Mouse (Mus musculus): ENCODE measurements around the gene Stum. TPM values are rescaled to one million over a fixed set of nuclear protein-coding genes. Genes with fewer than 3 reads are reported as not detected.
"Not testable (repeated sequence)": the region's sequence is repeated elsewhere in the genome, so short reads cannot be mapped to it uniquely, and the experiment has no call there.

Gene Stum
- polyA plus RNA-seq, 1 experiment from 2014 or later = 0.31 TPM

DNA sequence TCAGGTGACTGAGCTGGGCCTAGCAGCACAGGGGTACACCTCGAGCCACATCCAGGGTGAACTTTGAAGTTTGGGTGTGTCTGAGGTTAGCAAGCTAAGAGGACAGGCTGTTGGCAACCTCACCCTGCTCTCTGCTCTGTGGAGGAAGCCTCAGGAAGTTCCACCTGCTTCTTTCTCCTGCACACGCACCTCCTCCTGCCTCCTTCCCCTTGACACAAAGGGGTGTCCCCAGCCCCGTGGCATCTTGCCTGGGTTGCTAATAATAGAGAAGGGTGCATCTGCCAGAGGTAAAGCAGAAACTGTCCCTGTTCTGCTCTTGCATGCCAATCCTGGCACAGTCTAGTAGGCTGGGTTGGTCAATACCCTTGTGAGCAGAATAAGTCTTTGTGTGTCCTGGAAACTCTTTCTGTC, 93.0 kb downstream of the Stum start:
- peaks cover 43% of the 10 kb centered on the region for H3K4me1 ChIP-seq
- H3K9ac ChIP-seq = no peak overlapping the region
- H3K27me3 ChIP-seq = no peaks in the 10 kb centered on the region
- peaks cover 10% of the 10 kb centered on the region; the same call in 1 of the 2 replicates for H3K36me3 ChIP-seq
- ATAC-seq (ENCODE audit: insufficient number of reproducible peaks, insufficient read depth, low FRiP score, low TSS enrichment, low read depth) = no peak
- H3K4me3 ChIP-seq = no peak overlapping the region
- WGBS = 88% methylated on average over 3 of the region's 3 CpGs
- H3K4me2 ChIP-seq = no peak overlapping the region
- H3K27ac ChIP-seq = no peak overlapping the region
- no peaks in the 10 kb centered on the region for H3K9me3 ChIP-seq

DNA sequence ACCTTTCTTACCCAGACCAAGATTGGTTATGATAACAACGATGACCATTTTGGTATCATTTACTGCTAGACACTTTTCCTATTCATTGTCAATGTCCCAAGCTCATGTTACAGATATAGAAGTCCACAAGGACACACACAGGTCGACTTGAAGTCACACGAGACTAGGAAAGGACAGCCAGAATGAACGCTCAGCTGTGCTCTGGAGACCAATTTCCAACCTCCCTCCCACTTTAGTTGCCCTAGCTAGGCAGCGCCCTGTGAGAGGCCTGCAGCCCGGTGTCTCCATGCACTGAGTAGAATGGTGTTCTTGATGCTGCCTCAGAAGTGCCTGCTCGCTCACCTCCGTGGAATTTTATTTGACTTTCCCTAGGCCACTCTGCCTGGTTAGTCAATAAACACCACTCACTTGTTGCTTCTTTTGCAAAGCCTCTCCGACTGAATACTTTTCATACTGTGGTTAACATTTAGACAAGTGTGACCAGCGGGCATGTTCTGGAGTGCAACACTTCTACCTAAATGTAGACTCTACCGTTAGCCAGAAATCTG, 94.0 kb downstream of the Stum start:
- H3K4me3 ChIP-seq; H3K9me3 ChIP-seq; ATAC-seq (ENCODE audit: insufficient number of reproducible peaks, insufficient read depth, low FRiP score, low TSS enrichment, low read depth); H3K9ac ChIP-seq; H3K27me3 ChIP-seq; H3K4me2 ChIP-seq: not testable (repeated sequence)
- Histone ChIP-seq H3K4me1 (peaks cover 43% of the 10 kb centered on the region), H3K27ac (peak overlapping the region; percentile 94; the same call in 1 of the 2 replicates), H3K36me3 (peaks cover 10% of the 10 kb centered on the region; the same call in 1 of the 2 replicates)
- 85% methylated on average over 11 of the region's 11 CpGs for WGBS

DNA sequence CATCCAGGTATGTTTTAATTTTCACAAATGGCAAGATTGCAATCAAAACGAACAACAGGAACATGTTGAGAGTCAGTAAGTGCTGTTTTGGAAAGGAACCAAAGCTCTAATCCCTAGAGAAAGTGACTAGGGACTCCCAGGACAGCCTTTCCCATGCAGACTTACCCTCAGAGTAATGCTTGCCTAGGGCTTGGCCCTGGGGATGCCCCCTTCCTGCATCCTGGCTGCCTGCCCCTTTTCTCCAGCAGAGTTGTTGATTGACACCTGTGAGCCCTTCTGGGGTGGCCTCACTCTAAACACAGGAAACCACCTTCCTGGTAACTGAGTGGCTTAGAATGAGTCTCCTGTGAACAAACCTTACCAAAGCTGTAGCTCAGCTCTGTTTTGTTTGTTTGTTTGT, 94.8 kb downstream of the Stum start:
- H3K27me3 ChIP-seq = no peaks in the 10 kb centered on the region
- H3K4me2 ChIP-seq = peak overlapping the region; percentile 80
- peak overlapping the region; percentile 22; the same call in 1 of the 2 replicates for H3K9ac ChIP-seq
- H3K4me1 ChIP-seq = peaks cover 42% of the 10 kb centered on the region
- WGBS = 38% methylated on average over 1 of the region's 1 CpGs
- H3K9me3 ChIP-seq = no peaks in the 10 kb centered on the region
- no peak for ATAC-seq (ENCODE audit: insufficient number of reproducible peaks, insufficient read depth, low FRiP score, low TSS enrichment, low read depth)
- H3K27ac ChIP-seq = peak overlapping the region; percentile 94
- H3K36me3 ChIP-seq = peaks cover 10% of the 10 kb centered on the region; the same call in 1 of the 2 replicates
- H3K4me3 ChIP-seq = no peak overlapping the region

DNA sequence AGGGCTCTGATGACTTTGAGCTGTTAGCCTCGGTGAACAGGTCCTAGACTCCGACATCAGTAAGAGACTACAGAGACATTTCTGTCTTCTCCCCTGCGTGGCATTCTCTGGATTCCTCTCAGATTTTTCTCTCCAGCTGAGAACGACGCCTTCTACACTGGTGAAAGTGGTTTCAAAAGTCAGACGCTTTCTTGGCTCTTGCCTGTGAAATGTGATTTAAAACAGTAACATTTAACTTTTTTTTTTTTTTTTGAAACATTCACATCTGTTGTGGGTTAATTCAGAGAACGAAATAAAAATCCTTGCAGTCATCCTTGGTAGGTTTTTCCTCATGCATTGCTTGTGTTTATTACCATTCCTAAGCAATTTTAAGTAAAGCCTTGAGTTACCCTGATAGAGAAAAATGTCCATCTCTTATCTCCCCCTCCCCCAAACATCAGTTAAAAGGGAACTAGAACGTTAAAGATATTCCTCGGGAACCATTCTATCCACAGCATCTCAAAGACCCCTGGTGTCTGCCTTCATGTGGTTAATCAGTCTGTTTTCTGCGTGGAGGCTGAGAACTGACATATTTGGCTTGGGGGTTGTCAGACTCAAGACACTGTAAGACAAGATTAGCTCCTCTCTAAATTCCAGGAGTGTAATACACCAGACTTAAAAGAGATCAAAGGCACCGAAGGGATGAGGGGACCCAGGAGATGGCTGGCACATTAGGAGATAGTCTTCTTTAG, 95.4 kb downstream of the Stum start:
- peak overlapping the region; percentile 94 for H3K27ac ChIP-seq
- H3K9me3 ChIP-seq = no peaks in the 10 kb centered on the region
- peaks cover 36% of the 10 kb centered on the region for H3K4me1 ChIP-seq
- H3K27me3 ChIP-seq = no peaks in the 10 kb centered on the region
- peak overlapping the region; percentile 22; the same call in 1 of the 2 replicates for H3K9ac ChIP-seq
- H3K4me2 ChIP-seq = peak overlapping the region; percentile 80
- peaks cover 10% of the 10 kb centered on the region; the same call in 1 of the 2 replicates for H3K36me3 ChIP-seq
- ATAC-seq (ENCODE audit: insufficient number of reproducible peaks, insufficient read depth, low FRiP score, low TSS enrichment, low read depth) = no peak
- H3K4me3 ChIP-seq = peak overlapping the region; percentile 45
- WGBS = 6% methylated on average over 11 of the region's 11 CpGs

DNA sequence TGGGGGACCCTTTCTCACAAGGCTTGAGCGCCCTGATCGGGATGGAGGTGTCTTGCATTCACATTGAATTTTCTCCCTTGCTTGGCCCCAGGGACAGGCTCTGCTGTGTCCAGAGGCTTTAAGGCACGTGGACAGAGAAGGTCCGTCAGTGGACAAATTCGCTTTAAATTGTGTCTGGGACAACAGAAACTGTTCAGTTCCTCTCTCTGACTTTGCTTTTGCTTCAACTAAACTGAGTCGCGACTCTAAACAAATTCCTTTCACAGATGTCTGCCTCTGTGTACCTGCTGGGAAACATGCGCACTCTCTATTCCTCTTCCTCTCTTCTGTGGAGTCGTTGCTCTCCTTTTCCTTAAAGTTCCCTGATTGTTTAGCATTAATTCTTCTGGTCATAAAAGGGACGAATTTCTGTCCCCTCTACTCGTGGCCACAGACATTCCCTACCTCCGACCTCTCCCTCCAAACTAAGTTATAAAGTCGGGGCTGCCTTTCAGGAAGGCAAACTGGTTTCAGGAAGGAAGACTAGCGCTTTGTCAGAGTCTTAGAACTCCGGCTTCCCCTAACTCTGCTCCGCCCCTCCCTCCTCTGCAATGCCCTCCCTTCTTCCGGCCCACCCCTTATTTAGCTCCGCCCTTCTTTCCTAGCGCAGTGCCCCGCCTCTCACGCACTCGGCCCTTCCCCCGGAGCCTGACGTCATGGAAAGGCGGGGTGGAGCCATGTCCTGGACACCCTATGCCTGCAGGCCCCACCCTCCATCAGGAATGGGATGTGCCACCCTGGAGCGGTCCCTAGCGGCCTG, 96.2 kb downstream of the Stum start:
- Histone ChIP-seq H3K4me1 (peaks cover 41% of the 10 kb centered on the region), H3K27me3 (no peaks in the 10 kb centered on the region), H3K4me3 (peak overlapping the region; percentile 45), H3K9ac (peak overlapping the region; percentile 76), H3K4me2 (peak overlapping the region; percentile 80), H3K36me3 (peaks cover 10% of the 10 kb centered on the region; the same call in 1 of the 2 replicates), H3K27ac (peak overlapping the region; percentile 94), H3K9me3 (no peaks in the 10 kb centered on the region)
- 1% methylated on average over 27 of the region's 27 CpGs for WGBS
- peak; percentile 95 for ATAC-seq (ENCODE audit: insufficient number of reproducible peaks, insufficient read depth, low FRiP score, low TSS enrichment, low read depth)

DNA sequence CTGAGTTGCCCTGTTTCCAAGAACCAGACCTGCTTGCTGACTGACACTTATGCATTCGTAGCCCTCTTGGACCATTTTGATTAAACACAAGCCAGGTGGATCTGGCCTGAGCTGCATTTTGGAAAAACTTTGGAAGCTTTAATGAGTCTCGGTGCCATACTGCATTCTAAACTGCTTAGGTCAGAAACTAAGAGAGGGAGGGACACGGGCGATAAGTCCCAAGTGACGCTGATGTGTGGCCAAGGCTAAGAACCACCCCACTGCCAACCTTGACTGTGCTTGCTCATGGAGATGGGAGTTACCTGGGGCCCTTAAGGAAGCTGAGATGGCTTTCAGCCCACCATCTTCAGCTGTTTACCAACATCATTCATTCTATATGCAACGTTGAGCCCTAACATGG, 98.0 kb downstream of the Stum start:
- Histone ChIP-seq H3K4me1 (peaks cover 38% of the 10 kb centered on the region), H3K9me3 (no peaks in the 10 kb centered on the region), H3K9ac (no peak overlapping the region), H3K27ac (no peak overlapping the region), H3K4me3 (no peak overlapping the region), H3K4me2 (no peak overlapping the region), H3K36me3 (0 out of 2 replicates have a peak, but pooled peaks cover 1% of the 10 kb centered on the region), H3K27me3 (no peaks in the 10 kb centered on the region)
- ATAC-seq (ENCODE audit: insufficient number of reproducible peaks, insufficient read depth, low FRiP score, low TSS enrichment, low read depth) = no peak
- WGBS = 82% methylated on average over 6 of the region's 6 CpGs

DNA sequence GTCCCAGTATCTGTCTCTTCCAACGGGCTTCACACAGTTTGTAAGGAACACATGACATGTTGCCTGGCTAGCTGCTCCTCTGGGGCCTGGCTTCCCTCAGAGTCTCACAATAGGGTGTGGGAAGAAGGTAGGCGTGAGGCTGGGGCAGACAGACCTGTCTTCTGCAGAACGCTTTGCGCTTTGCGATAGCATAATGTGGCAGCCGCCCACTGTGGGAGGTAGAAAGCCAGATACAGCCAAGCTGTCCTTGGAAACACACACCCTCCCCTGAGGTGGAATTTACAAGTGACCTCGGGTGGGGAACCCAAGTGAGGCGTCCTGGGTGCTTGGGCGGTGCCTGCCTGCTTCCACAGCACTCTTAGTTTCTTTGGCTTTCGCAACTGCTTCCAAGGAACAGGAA, 98.8 kb downstream of the Stum start:
- WGBS = 74% methylated on average over 10 of the region's 10 CpGs
- no peak overlapping the region for H3K27ac ChIP-seq
- ATAC-seq (ENCODE audit: insufficient number of reproducible peaks, insufficient read depth, low FRiP score, low TSS enrichment, low read depth) = no peak
- no peak overlapping the region for H3K9ac ChIP-seq
- H3K4me2 ChIP-seq = no peak overlapping the region
- H3K4me3 ChIP-seq = no peak overlapping the region
- H3K36me3 ChIP-seq = no peaks in the 10 kb centered on the region
- peaks cover 41% of the 10 kb centered on the region for H3K4me1 ChIP-seq
- H3K27me3 ChIP-seq = no peaks in the 10 kb centered on the region
- no peaks in the 10 kb centered on the region for H3K9me3 ChIP-seq

DNA sequence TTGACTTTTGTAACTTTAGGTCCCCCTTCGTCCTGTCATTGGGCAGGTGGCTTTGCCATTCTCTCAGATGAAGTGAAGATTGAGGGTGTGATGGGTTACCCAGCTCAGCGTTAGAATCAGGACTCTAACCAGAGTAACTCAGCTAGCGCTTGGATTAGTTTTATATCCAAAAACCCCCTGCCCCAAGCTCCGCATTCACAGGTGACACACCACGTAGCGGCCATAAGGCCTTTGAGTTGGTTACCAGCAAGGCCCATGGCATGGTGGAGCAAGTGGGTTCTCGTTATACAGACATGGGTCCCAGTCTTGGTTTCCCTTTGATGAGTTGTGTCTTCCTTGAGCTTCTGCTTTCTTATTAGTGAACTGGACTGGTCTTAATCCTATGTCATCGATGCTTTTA, 99.4 kb downstream of the Stum start:
- no peak for ATAC-seq (ENCODE audit: insufficient number of reproducible peaks, insufficient read depth, low FRiP score, low TSS enrichment, low read depth)
- no peaks in the 10 kb centered on the region for H3K36me3 ChIP-seq
- no peaks in the 10 kb centered on the region for H3K27me3 ChIP-seq
- no peak overlapping the region for H3K4me3 ChIP-seq
- H3K4me2 ChIP-seq = no peak overlapping the region
- peaks cover 41% of the 10 kb centered on the region for H3K4me1 ChIP-seq
- no peak overlapping the region for H3K27ac ChIP-seq
- no peaks in the 10 kb centered on the region for H3K9me3 ChIP-seq
- WGBS = 95% methylated on average over 8 of the region's 8 CpGs
- H3K9ac ChIP-seq = no peak overlapping the region

Other genes starting within 250 kb of the Stum start
- gene Psen2, start 220.1 kb downstream of the Stum start, polyA plus RNA-seq (2015; fragmentation: Nextera tagmentation; extraction: Ambion mirVana) = 9.4 and 11.3 TPM in 2 replicates
- 11.2 and 12.2 TPM in 2 replicates for gene Itpkb, start 153.0 kb downstream of the Stum start, polyA plus RNA-seq (2015; fragmentation: Nextera tagmentation; extraction: Ambion mirVana)
- 119 and 137 TPM in 2 replicates for gene Parp1, start 85.4 kb upstream of the Stum start, polyA plus RNA-seq (2015; fragmentation: Nextera tagmentation; extraction: Ambion mirVana)
- 20.5 and 22.9 TPM in 2 replicates for gene Lin9, start 157.6 kb upstream of the Stum start, polyA plus RNA-seq (2015; fragmentation: Nextera tagmentation; extraction: Ambion mirVana)
- 0.11 and 0.20 TPM in 2 replicates for gene Mixl1, start 213.5 kb upstream of the Stum start, polyA plus RNA-seq (2015; fragmentation: Nextera tagmentation; extraction: Ambion mirVana)
- gene Acbd3, start 242.5 kb upstream of the Stum start, polyA plus RNA-seq (2015; fragmentation: Nextera tagmentation; extraction: Ambion mirVana) = 24.1 and 25.5 TPM in 2 replicates